Mouse (Mus musculus): Measurements from ENCODE around the gene Ciz1. TPM values are rescaled to one million over a fixed set of nuclear protein-coding genes. Genes with fewer than 3 reads are reported as not detected.
"Not testable (repeated sequence)": the region's sequence is repeated elsewhere in the genome, so short reads cannot be mapped to it uniquely, and the experiment has no call there.

Ciz1 gene
- polyA plus RNA-seq, 1 experiment from 2014 or later = 20.1 TPM

DNA sequence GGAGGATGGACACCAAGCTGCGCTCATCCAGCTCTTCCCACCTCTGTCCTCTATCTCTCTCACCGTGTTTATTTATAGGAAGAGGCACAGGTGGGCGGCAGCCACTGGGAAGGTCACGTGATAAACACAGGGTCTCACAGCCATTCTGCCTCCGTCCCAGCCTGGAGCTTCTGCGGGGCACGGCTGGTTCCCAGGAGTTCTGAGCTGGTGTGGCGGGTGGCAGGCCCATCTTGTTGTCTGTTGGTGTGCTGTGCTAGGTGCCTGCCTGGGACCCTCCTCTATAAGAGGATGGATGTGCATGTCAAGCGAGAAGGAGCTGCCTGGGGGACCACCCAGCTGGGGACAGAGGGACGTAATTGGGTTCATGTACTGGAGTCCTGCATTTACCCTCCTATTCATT lies 6.3 kb downstream of the Ciz1 start:
- no peak for ATAC-seq
- H3K36me3 ChIP-seq (ENCODE audit: control insufficient read depth, insufficient read depth) = no peaks in the 10 kb centered on the region
- no peak overlapping the region for H3K4me3 ChIP-seq (ENCODE audit: low read depth, low read length)
- no peak overlapping the region for H3K4me2 ChIP-seq (replicated peaks; ENCODE audit: low read depth)
- H3K9me3 ChIP-seq (ENCODE audit: control insufficient read depth) = no peaks in the 10 kb centered on the region
- no peak overlapping the region for H3K9ac ChIP-seq (ENCODE audit: low read depth, low read length)
- H3K4me1 ChIP-seq (replicated peaks; ENCODE audit: control insufficient read depth, insufficient read depth, low read length) = peaks cover 8% of the 10 kb centered on the region
- 70% methylated on average over 10 of the region's 10 CpGs for WGBS
- no peak overlapping the region for H3K27ac ChIP-seq (ENCODE audit: low read depth, low read length)
- no peaks in the 10 kb centered on the region for H3K27me3 ChIP-seq (replicated peaks; ENCODE audit: control insufficient read depth, insufficient read depth, low read length)
- TF ChIP-seq CTCF (IDR thresholded peaks at IDR 0.05; ENCODE audit: low read depth) = no peak

DNA sequence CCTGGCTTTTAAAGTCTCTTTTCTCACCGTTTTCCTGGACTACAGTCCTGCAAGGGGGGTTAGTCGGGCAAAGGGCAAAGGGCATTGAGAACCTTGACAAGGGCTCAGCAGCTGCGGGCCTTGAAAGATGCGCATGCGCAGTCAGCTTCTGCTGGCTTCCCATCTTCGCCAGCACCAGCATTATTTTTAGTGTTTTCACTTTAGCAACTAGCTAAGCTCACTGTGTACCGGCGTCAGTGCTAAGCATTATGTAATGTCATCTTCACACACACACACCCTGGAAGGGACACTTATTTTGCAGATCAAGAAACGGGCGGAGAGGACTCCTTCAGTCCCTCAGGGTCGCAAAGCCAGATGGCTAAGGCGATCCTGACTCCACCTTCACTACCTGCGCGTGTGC lies 8.6 kb downstream of the Ciz1 start:
- Histone ChIP-seq H3K27ac (ENCODE audit: low read depth, low read length) (peak overlapping the region; percentile 93), H3K36me3 (ENCODE audit: control insufficient read depth, insufficient read depth) (0 out of 2 replicates have a peak, but pooled peaks cover 5% of the 10 kb centered on the region), H3K4me3 (ENCODE audit: low read depth, low read length) (peak overlapping the region; percentile 45), H3K4me1 (replicated peaks; ENCODE audit: control insufficient read depth, insufficient read depth, low read length) (0 out of 2 replicates have a peak, but pooled peaks cover 3% of the 10 kb centered on the region), H3K27me3 (replicated peaks; ENCODE audit: control insufficient read depth, insufficient read depth, low read length) (no peaks in the 10 kb centered on the region), H3K4me2 (replicated peaks; ENCODE audit: low read depth) (peak overlapping the region; percentile 88), H3K9ac (ENCODE audit: low read depth, low read length) (no peak overlapping the region), H3K9me3 (ENCODE audit: control insufficient read depth) (no peaks in the 10 kb centered on the region)
- peak; percentile 35 for ATAC-seq
- TF ChIP-seq CTCF (IDR thresholded peaks at IDR 0.05; ENCODE audit: low read depth) = no peak
- WGBS = 3% methylated on average over 14 of the region's 14 CpGs

DNA sequence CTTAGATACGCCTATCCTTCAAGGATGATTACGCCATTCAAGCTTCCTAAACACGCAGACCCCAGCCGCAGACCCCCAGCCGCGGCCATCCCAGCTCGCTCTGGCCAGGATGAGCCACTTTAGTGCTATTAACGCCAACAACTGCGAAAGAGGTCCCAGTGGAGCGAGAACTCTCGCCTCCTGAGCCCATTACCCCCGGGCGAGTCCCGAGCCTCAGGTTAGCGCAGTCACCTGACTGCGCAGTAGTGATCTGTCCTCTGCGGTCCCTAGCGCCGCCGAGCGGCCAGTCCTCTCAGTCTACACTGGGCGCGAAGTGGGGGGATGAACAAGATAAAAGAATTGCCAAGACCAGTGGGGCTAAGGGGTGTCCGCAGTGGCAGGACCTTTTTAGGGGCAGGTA lies 9.3 kb downstream of the Ciz1 start:
- Histone ChIP-seq H3K4me2 (replicated peaks; ENCODE audit: low read depth) (peak overlapping the region; percentile 88), H3K4me1 (replicated peaks; ENCODE audit: control insufficient read depth, insufficient read depth, low read length) (0 out of 2 replicates have a peak, but pooled peaks cover 3% of the 10 kb centered on the region), H3K27me3 (replicated peaks; ENCODE audit: control insufficient read depth, insufficient read depth, low read length) (no peaks in the 10 kb centered on the region), H3K27ac (ENCODE audit: low read depth, low read length) (peak overlapping the region; percentile 93), H3K9ac (ENCODE audit: low read depth, low read length) (peak overlapping the region; percentile 40; the same call in 1 of the 2 replicates), H3K9me3 (ENCODE audit: control insufficient read depth) (no peaks in the 10 kb centered on the region), H3K36me3 (ENCODE audit: control insufficient read depth, insufficient read depth) (peaks cover 10% of the 10 kb centered on the region; the same call in 1 of the 2 replicates), H3K4me3 (ENCODE audit: low read depth, low read length) (peak overlapping the region; percentile 45)
- WGBS = 2% methylated on average over 24 of the region's 24 CpGs
- peak; percentile 92 for TF ChIP-seq CTCF (IDR thresholded peaks at IDR 0.05; ENCODE audit: low read depth)
- ATAC-seq = peak; percentile 63

DNA sequence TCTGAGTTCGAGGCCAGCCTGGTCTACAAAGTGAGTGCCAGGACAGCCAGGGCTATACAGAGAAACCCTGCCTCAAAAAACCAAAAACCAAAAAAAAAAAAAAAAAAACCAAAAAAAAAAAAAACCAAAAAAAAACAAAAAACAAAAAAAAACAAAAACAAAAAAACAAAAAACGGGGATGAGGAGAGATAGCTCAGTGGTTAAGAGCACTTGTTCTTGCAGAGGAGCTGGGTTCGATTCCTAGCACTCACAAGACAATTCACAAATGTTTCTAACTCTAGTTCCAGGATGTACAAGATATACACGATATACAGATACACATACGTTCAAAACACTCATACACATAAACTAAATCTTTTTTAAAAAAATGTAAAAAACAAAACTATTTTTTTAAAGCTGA lies 10.1 kb downstream of the Ciz1 start:
- H3K9me3 ChIP-seq (ENCODE audit: control insufficient read depth); H3K4me1 ChIP-seq (replicated peaks; ENCODE audit: control insufficient read depth, insufficient read depth, low read length); ATAC-seq; H3K27me3 ChIP-seq (replicated peaks; ENCODE audit: control insufficient read depth, insufficient read depth, low read length): not testable (repeated sequence)
- H3K27ac ChIP-seq (ENCODE audit: low read depth, low read length) = peak overlapping the region; percentile 89
- WGBS = 30% methylated on average over 5 of the region's 5 CpGs
- H3K36me3 ChIP-seq (ENCODE audit: control insufficient read depth, insufficient read depth) = peaks cover 19% of the 10 kb centered on the region
- H3K4me2 ChIP-seq (replicated peaks; ENCODE audit: low read depth) = peak overlapping the region; percentile 88
- peak overlapping the region; percentile 80 for H3K9ac ChIP-seq (ENCODE audit: low read depth, low read length)
- peak overlapping the region; percentile 67 for H3K4me3 ChIP-seq (ENCODE audit: low read depth, low read length)

DNA sequence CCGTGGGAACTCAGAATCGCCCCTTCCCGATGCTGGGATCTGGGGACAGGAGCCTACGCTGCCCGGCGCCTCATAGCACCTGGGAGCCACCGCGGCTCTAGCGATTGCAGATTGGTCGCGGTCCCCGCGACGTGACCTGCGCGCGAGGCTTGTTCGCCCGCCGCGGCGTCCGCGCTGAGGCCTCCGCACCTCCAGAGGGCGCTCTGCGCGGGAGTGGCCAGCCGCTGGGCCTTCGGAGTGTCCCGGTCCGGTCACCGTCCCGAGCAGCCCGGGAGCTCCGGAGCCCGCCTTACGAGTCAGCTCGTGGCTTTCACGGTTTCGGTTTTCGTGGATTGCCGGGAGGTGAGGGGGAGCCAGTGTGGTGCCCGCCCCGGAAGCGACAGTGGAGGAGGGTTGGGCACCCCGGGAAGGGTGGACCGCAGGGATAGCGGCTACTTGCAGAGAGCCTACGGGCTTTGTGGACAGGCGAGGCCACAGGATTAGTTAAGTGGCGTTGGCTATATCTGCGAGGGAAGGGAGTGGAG lies 10.8 kb downstream of the Ciz1 start:
- Histone ChIP-seq H3K27me3 (replicated peaks; ENCODE audit: control insufficient read depth, insufficient read depth, low read length) (no peaks in the 10 kb centered on the region), H3K27ac (ENCODE audit: low read depth, low read length) (peak overlapping the region; percentile 89), H3K4me1 (replicated peaks; ENCODE audit: control insufficient read depth, insufficient read depth, low read length) (0 out of 2 replicates have a peak, but pooled peaks cover 3% of the 10 kb centered on the region), H3K4me2 (replicated peaks; ENCODE audit: low read depth) (peak overlapping the region; percentile 88), H3K9ac (ENCODE audit: low read depth, low read length) (peak overlapping the region; percentile 80), H3K9me3 (ENCODE audit: control insufficient read depth) (no peaks in the 10 kb centered on the region), H3K4me3 (ENCODE audit: low read depth, low read length) (peak overlapping the region; percentile 67), H3K36me3 (ENCODE audit: control insufficient read depth, insufficient read depth) (peaks cover 25% of the 10 kb centered on the region)
- WGBS = under 1% methylated on average over 45 of the region's 53 CpGs
- peak; percentile 85 for ATAC-seq
- TF ChIP-seq CTCF (IDR thresholded peaks at IDR 0.05; ENCODE audit: low read depth) = peak; percentile 98

DNA sequence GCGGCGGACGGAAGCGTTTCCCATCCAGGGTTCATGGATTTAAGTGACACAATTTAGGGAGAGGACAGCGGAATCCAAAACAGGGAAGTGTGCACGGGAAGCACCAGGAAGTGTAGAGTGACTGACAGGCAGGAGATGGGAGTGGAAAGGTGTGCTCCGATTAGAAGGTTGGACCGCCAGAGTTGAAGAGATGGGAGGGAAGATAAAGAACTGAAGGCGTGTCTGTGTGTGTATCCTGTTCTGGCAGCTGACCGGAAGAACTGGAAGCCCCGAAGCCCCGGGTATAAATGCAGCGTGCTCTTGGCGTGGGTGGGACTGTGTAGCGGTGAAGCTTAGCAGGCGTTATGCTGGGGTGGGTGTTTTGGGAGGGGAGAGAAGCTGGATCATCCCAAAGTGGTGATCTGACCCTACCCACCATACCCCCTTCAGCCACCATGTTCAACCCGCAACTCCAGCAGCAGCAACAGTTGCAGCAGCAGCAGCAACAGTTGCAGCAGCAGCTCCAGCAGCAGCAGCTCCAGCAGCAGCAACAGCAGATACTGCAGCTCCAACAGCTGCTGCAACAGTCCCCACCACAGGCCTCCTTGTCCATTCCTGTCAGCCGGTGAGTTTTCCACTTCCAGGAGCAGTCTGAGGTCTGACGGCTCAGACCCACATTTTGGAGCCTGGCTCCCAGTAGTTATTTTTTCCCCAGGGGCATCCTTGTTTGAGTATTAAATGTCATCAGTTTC lies 11.4 kb downstream of the Ciz1 start:
- H3K4me2 ChIP-seq (replicated peaks; ENCODE audit: low read depth) = peak overlapping the region; percentile 88
- WGBS = 5% methylated on average over 19 of the region's 19 CpGs
- H3K27ac ChIP-seq (ENCODE audit: low read depth, low read length) = peak overlapping the region; percentile 89
- H3K9me3 ChIP-seq (ENCODE audit: control insufficient read depth) = no peaks in the 10 kb centered on the region
- no peak for TF ChIP-seq CTCF (IDR thresholded peaks at IDR 0.05; ENCODE audit: low read depth)
- H3K4me1 ChIP-seq (replicated peaks; ENCODE audit: control insufficient read depth, insufficient read depth, low read length) = 0 out of 2 replicates have a peak, but pooled peaks cover 3% of the 10 kb centered on the region
- H3K9ac ChIP-seq (ENCODE audit: low read depth, low read length) = peak overlapping the region; percentile 80
- H3K27me3 ChIP-seq (replicated peaks; ENCODE audit: control insufficient read depth, insufficient read depth, low read length) = no peaks in the 10 kb centered on the region
- ATAC-seq = peak; percentile 46
- H3K36me3 ChIP-seq (ENCODE audit: control insufficient read depth, insufficient read depth) = peaks cover 29% of the 10 kb centered on the region
- peak overlapping the region; percentile 67 for H3K4me3 ChIP-seq (ENCODE audit: low read depth, low read length)
